Mouse (Mus musculus) stomach, embryonic 14.5 days (tissue): ENCODE measurements around the gene Fam107a. TPM values are rescaled to one million over a fixed set of nuclear protein-coding genes. Genes with fewer than 3 reads are reported as not detected.

ENCODE experiments used
- ATAC-seq: fragments of 200-750 bp; cut with Nextera tagmentation; 2 replicates; pipeline ENCODE4 v1.8.0; 2017; ENCODE audit warnings: low read depth, moderate TSS enrichment; ENCODE audit not compliant: insufficient number of reproducible peaks, insufficient read depth, low FRiP score
- H3K27ac ChIP-seq: fragments of 300-500 bp; sonication (generic); 2 replicates; pipeline ENCODE4 v1.5.1; 2014; ENCODE audit warnings: mild to moderate bottlenecking, low read length, moderate library complexity, mixed read lengths
- H3K27me3 ChIP-seq: fragments of 300-500 bp; sonication (generic); 2 replicates; pipeline ENCODE4 v1.6.1; 2014; ENCODE audit warnings: low read length, control low read depth, mixed read lengths; ENCODE audit not compliant: control insufficient read depth, insufficient read depth
- H3K36me3 ChIP-seq: fragments of 300-500 bp; sonication (generic); 2 replicates; pipeline ENCODE4 v1.6.1; 2014; ENCODE audit warnings: mild to moderate bottlenecking, control low read depth, low read length, moderate library complexity, mixed read lengths; ENCODE audit not compliant: control insufficient read depth, insufficient read depth
- H3K4me1 ChIP-seq: fragments of 300-500 bp; sonication (generic); 2 replicates; pipeline ENCODE4 v1.6.1; 2014; ENCODE audit warnings: low read length, control low read depth, mixed read lengths; ENCODE audit not compliant: control insufficient read depth, insufficient read depth
- H3K4me2 ChIP-seq: fragments of 300-500 bp; sonication (generic); replicated peaks from 2 replicates; pipeline ENCODE4 v1.6.1; 2014; ENCODE audit warnings: low read depth, low read length, control low read depth
- H3K4me3 ChIP-seq: fragments of 300-500 bp; sonication (generic); 2 replicates; pipeline ENCODE4 v1.5.1; 2014; ENCODE audit warnings: low read depth, low read length, control low read depth
- H3K9ac ChIP-seq: fragments of 300-500 bp; sonication (generic); replicated peaks from 2 replicates; pipeline ENCODE4 v1.6.1; 2014; ENCODE audit warnings: low read depth, mild to moderate bottlenecking, control low read depth, low read length, moderate library complexity, mixed read lengths
- H3K9me3 ChIP-seq: fragments of 300-500 bp; sonication (generic); 2 replicates; pipeline ENCODE4 v1.6.1; 2016; ENCODE audit warnings: low read depth, low read length, control low read depth; ENCODE audit not compliant: control insufficient read depth
- WGBS: fragments of 180-500 bp; shearing (Covaris S2); extraction: QIAGEN DNeasy Blood & Tissue Kit; methylation state at CpG from one replicate; pipeline ENCODE4 v1.1.7; 2014; 5-methylcytosine and 5-hydroxymethylcytosine counted together
- polyA plus RNA-seq: library from polyadenylated mRNA; unstranded; fragments of >200 nt; fragmentation: Nextera tagmentation; extraction: Ambion mirVana; gene quantifications from 2 replicates; pipeline ENCODE4 v1.2.1, GENCODE M21; 2014

The Fam107a gene
- polyA plus RNA-seq, 1 experiment from 2014 or later = 0.30 TPM

DNA sequence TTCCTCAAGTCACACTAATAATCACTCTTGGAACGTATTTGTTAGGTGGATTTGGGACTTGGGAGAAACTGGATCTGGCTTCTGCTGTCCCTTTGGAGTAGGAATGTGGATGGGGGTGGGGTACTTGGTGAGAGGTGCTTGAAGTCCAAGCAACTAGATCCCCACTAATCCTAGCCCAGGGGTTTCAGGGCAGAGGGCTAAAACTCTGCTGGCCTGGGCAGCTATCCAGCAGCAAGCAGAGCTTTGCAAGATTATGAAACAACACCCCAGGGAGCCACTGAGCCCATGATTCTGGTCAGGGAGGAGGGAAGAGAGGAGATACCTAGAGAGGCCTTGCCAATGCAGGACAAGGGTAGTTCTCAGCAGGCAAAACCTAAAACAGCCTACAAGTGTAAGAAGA, 9.5 kb upstream of the Fam107a start:
- no peaks in the 10 kb centered on the region for H3K36me3 ChIP-seq
- no peak overlapping the region for H3K4me2 ChIP-seq
- ATAC-seq = no peak
- H3K9me3 ChIP-seq = no peaks in the 10 kb centered on the region
- 50% methylated on average over 1 of the region's 1 CpGs for WGBS
- H3K4me3 ChIP-seq = no peak overlapping the region
- H3K4me1 ChIP-seq = no peaks in the 10 kb centered on the region
- no peak overlapping the region for H3K9ac ChIP-seq
- no peak overlapping the region for H3K27ac ChIP-seq
- no peaks in the 10 kb centered on the region for H3K27me3 ChIP-seq

DNA sequence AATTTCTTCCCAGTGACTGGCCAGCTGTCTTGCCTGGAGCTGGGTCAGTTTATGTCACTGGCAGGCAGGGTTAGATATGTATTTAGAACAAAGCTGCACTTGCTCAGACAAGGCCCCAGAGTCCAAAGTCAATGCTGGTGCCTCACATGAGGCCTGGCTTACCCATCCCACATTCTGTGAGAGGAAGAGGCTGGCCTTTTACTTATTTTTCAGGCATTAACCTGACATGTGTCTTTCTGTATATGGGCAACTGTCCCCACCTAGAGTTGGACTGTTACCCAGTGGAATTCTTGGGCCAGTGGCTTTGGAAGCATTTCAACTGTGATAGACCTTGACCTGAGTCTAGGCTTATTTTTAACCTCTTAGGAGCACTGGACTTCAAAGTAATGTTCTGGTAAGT, 9.1 kb upstream of the Fam107a start:
- H3K36me3 ChIP-seq = no peaks in the 10 kb centered on the region
- no peaks in the 10 kb centered on the region for H3K9me3 ChIP-seq
- no peak overlapping the region for H3K27ac ChIP-seq
- H3K27me3 ChIP-seq = no peaks in the 10 kb centered on the region
- ATAC-seq = no peak
- no peak overlapping the region for H3K4me3 ChIP-seq
- H3K9ac ChIP-seq = no peak overlapping the region
- no peak overlapping the region for H3K4me2 ChIP-seq
- H3K4me1 ChIP-seq = no peaks in the 10 kb centered on the region

- WGBS = 83% methylated on average over 4 of the region's 4 CpGs
- Histone ChIP-seq H3K36me3 (no peaks in the 10 kb centered on the region), H3K4me2 (no peak overlapping the region), H3K27ac (no peak overlapping the region), H3K4me3 (no peak overlapping the region), H3K9ac (no peak overlapping the region), H3K9me3 (no peaks in the 10 kb centered on the region), H3K4me1 (no peaks in the 10 kb centered on the region), H3K27me3 (no peaks in the 10 kb centered on the region)
- no peak for ATAC-seq
These were observed 7.9 kb upstream of the Fam107a start for GRCm38 (mm10) chr14:8325746-8326145.

DNA sequence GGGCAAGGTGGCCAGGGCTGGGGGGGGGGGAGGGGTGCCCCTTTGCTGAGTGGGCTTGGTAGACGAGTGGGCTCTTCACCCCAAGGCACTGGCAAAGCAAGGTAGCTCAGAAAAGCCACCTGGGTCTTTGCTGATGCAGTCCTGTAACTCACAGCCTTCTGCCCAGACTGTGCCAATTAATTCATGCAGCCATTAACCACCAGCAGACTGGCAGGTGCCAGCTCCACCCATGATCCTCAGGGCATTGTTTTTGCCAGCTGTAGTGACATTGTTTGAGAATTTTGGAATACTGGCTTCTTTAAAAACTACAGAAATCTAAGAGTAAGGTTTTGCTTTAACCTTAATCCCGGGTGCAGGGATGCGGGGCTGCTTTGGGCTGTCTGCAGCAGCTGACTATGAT, 2.7 kb upstream of the Fam107a start:
- Histone ChIP-seq H3K27ac (no peak overlapping the region), H3K27me3 (peaks cover 10% of the 10 kb centered on the region), H3K9ac (no peak overlapping the region), H3K4me1 (peaks cover 7% of the 10 kb centered on the region; the same call in 1 of the 2 replicates), H3K36me3 (no peaks in the 10 kb centered on the region), H3K9me3 (no peaks in the 10 kb centered on the region), H3K4me2 (no peak overlapping the region), H3K4me3 (no peak overlapping the region)
- no peak for ATAC-seq
- 72% methylated on average over 3 of the region's 3 CpGs for WGBS

DNA sequence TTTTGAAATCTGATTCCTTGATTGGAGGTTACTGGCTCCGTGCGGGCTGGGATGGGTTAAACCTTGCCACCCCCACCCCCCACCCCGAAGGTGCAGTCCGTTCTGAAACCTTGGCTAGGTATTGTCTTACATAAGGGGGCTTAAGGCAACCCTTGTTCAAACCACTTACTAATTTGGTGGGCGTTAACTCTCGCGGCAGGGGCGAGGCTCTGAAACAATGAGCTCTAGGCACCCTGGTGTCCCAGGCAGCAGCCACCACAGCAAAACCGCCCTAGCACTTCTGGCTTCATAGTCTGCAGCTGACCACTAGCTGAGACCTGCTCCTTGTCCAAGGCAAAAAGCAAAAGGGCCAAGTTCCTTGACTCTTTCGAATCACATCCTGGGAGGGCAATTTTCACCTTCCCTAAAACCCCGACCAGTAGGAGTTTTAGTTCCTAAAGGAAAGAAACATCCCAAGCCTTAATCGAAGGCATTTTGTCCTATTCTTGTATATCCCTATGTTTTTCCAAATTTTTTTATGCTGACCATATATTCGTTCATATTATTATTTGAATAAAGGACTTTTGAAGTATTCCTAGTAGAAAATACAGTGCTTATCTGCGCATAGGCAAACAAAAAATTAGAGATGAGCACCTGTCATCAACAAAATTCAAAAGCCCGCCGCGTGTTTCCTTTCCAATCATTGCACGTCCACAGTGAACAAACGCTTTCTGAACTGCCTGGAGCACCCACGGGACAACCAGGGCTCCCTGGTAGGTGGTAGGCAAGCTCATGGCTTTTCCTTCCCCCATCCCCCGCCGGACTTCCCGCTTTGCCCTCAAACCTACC, 1.2 kb downstream of the Fam107a start:
- WGBS = 2% methylated on average over 23 of the region's 23 CpGs
- H3K4me2 ChIP-seq = peak overlapping the region; percentile 40
- H3K9me3 ChIP-seq = no peaks in the 10 kb centered on the region
- no peak overlapping the region; the same call in 1 of the 2 replicates for H3K9ac ChIP-seq
- no peak overlapping the region for H3K27ac ChIP-seq
- H3K4me1 ChIP-seq = peaks cover 7% of the 10 kb centered on the region; the same call in 1 of the 2 replicates
- no peaks in the 10 kb centered on the region for H3K36me3 ChIP-seq
- peaks cover 10% of the 10 kb centered on the region for H3K27me3 ChIP-seq
- ATAC-seq = no peak
- peak overlapping the region; percentile 17; the same call in 1 of the 2 replicates for H3K4me3 ChIP-seq

- 78% methylated on average over 6 of the region's 6 CpGs for WGBS
These were observed 2.7 kb downstream of the Fam107a start for GRCm38 (mm10) chr14:8315169-8315568.

DNA sequence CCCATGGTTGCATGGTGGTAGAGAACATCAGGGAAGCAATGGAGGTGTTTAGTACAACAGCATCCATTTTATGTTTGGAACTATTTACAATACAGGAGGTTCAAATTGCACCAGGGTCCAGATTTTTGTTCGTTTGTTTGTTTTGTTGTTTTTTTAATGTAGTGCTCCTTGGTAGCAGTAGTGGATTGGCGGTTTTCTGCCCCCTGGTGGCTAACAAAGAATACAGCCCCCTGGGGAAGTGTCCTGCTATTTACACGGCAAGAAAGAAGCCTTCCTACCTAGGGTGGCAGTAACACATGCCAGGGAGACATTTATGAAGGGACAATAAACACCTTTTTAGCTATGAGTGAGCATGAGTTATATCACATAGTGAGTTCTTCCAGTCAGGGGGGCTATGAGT, 3.3 kb downstream of the Fam107a start:
- no peak overlapping the region for H3K4me2 ChIP-seq
- H3K27ac ChIP-seq = no peak overlapping the region
- no peak overlapping the region for H3K4me3 ChIP-seq
- H3K4me1 ChIP-seq = peaks cover 9% of the 10 kb centered on the region; the same call in 1 of the 2 replicates
- H3K36me3 ChIP-seq = no peaks in the 10 kb centered on the region
- no peak for ATAC-seq
- no peaks in the 10 kb centered on the region for H3K9me3 ChIP-seq
- peaks cover 10% of the 10 kb centered on the region for H3K27me3 ChIP-seq
- no peak overlapping the region for H3K9ac ChIP-seq
- WGBS = 24% methylated on average over 3 of the region's 3 CpGs

More at GRCm38 (mm10) chr14:8315169-8315568, 2.7 kb downstream of the Fam107a start:
- Histone ChIP-seq H3K27ac (no peak overlapping the region), H3K27me3 (peaks cover 10% of the 10 kb centered on the region), H3K4me3 (no peak overlapping the region), H3K9me3 (no peaks in the 10 kb centered on the region), H3K9ac (no peak overlapping the region), H3K36me3 (no peaks in the 10 kb centered on the region), H3K4me2 (no peak overlapping the region), H3K4me1 (peaks cover 7% of the 10 kb centered on the region; the same call in 1 of the 2 replicates)
- no peak for ATAC-seq

- ATAC-seq = no peak
- Histone ChIP-seq H3K27ac (no peak overlapping the region), H3K27me3 (peaks cover 10% of the 10 kb centered on the region), H3K9me3 (no peaks in the 10 kb centered on the region), H3K36me3 (no peaks in the 10 kb centered on the region), H3K4me1 (peaks cover 12% of the 10 kb centered on the region; the same call in 1 of the 2 replicates), H3K4me3 (no peak overlapping the region), H3K9ac (no peak overlapping the region), H3K4me2 (no peak overlapping the region)
- 50% methylated on average over 7 of the region's 7 CpGs for WGBS
These were observed 3.9 kb downstream of the Fam107a start for GRCm38 (mm10) chr14:8313877-8314276.
